In genomic region chr11:119354798-119355442, GRCm38 (mm10) we compare ENCODE assay signal across 8 mouse cellular contexts. TPM values are rescaled to one million over a fixed set of nuclear protein-coding genes. Genes with fewer than 3 reads are reported as not detected.
DNase-seq lines count a peak whose midpoint lies in the region; ATAC-seq and TF ChIP-seq lines count a peak whose summit lies in the region.

No protein-coding gene starts in this region.

- H3K27ac ChIP-seq in forebrain, embryonic 15.5 days (replicated peaks) = peak overlapping the region; percentile 58; the same call in 1 of the 2 replicates
- H3K27ac ChIP-seq in hindbrain, embryonic 15.5 days (replicated peaks) = peak overlapping the region; percentile 68
- peak overlapping the region; percentile 78 for H3K27ac ChIP-seq in liver, adult 2 months (replicated peaks; ENCODE audit: insufficient read depth, low read depth, low read length)
- no peak overlapping the region for H3K27ac ChIP-seq in midbrain, postnatal 0 days (ENCODE audit: low read depth, low read length)

- 0 out of 2 replicates have a peak, but pooled peaks have one; percentile 0 for TF ChIP-seq CTCF in liver, adult 2 months (IDR thresholded peaks at IDR 0.05; ENCODE audit: low read depth, low read length)
- no peak for TF ChIP-seq CTCF in midbrain, postnatal 0 days (IDR thresholded peaks at IDR 0.05)

- H3K4me1 ChIP-seq in forebrain, embryonic 15.5 days = peaks cover 17% of the 10 kb centered on the region
- peaks cover 14% of the 10 kb centered on the region for H3K4me1 ChIP-seq in hindbrain, embryonic 15.5 days (replicated peaks)
- peaks cover 9% of the 10 kb centered on the region for H3K4me1 ChIP-seq in liver, adult 2 months (ENCODE audit: control insufficient read depth, insufficient read depth, low read length)
- no peaks in the 10 kb centered on the region for H3K4me1 ChIP-seq in midbrain, postnatal 0 days (ENCODE audit: insufficient read depth, low read length)

- no peak for TF ChIP-seq POLR2A in liver, adult 2 months (IDR thresholded peaks at IDR 0.05; ENCODE audit: extremely low read depth, insufficient read depth, low read length)

- ATAC-seq in forebrain, embryonic 15.5 days (replicated peaks) = no peak
- ATAC-seq in hindbrain, embryonic 15.5 days (ENCODE audit: low FRiP score, low read depth) = peak; percentile 54
- ATAC-seq in midbrain, postnatal 0 days (ENCODE audit: low FRiP score) = no peak; the same call in 1 of the 2 replicates

- H3K9me3 ChIP-seq in forebrain, embryonic 15.5 days = no peaks in the 10 kb centered on the region
- no peaks in the 10 kb centered on the region for H3K9me3 ChIP-seq in hindbrain, embryonic 15.5 days
- H3K9me3 ChIP-seq in midbrain, postnatal 0 days (ENCODE audit: low read length) = no peaks in the 10 kb centered on the region

- H3K9ac ChIP-seq in forebrain, embryonic 15.5 days (replicated peaks) = peak overlapping the region; percentile 59
- H3K9ac ChIP-seq in hindbrain, embryonic 15.5 days = peak overlapping the region; percentile 62
- peak overlapping the region; percentile 93 for H3K9ac ChIP-seq in liver, adult 2 months (ENCODE audit: low read depth, low read length)
- H3K9ac ChIP-seq in midbrain, postnatal 0 days (replicated peaks; ENCODE audit: low read length, poor library complexity, severe bottlenecking) = peak overlapping the region; percentile 50

- H3K79me2 ChIP-seq in liver, adult 2 months (ENCODE audit: control insufficient read depth, insufficient read depth, low read length) = no peaks in the 10 kb centered on the region

- peak overlapping the region; percentile 70 for H3K4me3 ChIP-seq in forebrain, embryonic 15.5 days
- peak overlapping the region; percentile 81 for H3K4me3 ChIP-seq in hindbrain, embryonic 15.5 days
- peak overlapping the region; percentile 97 for H3K4me3 ChIP-seq in liver, adult 2 months (ENCODE audit: insufficient read depth, low read depth, low read length)
- H3K4me3 ChIP-seq in midbrain, postnatal 0 days (ENCODE audit: low read depth, low read length) = peak overlapping the region; percentile 61

- H3K4me2 ChIP-seq in forebrain, embryonic 15.5 days (replicated peaks) = peak overlapping the region; percentile 96
- H3K4me2 ChIP-seq in hindbrain, embryonic 15.5 days = peak overlapping the region; percentile 97
- H3K4me2 ChIP-seq in midbrain, postnatal 0 days (ENCODE audit: low read depth, low read length, poor library complexity, severe bottlenecking) = peak overlapping the region; percentile 98

- H3K27me3 ChIP-seq in forebrain, embryonic 15.5 days = no peaks in the 10 kb centered on the region
- H3K27me3 ChIP-seq in hindbrain, embryonic 15.5 days = no peaks in the 10 kb centered on the region
- H3K27me3 ChIP-seq in liver, adult 2 months (ENCODE audit: control insufficient read depth, insufficient read depth, low read length) = no peaks in the 10 kb centered on the region
- no peaks in the 10 kb centered on the region for H3K27me3 ChIP-seq in midbrain, postnatal 0 days (ENCODE audit: insufficient read depth, low read length)

- WGBS in forebrain, embryonic 15.5 days = 6% methylated on average over 23 of the region's 23 CpGs
- WGBS in hindbrain, embryonic 15.5 days = 8% methylated on average over 19 of the region's 23 CpGs
- 4% methylated on average over 23 of the region's 23 CpGs for WGBS in liver, adult 2 months
- WGBS in midbrain, postnatal 0 days = 8% methylated on average over 23 of the region's 23 CpGs

- peak; percentile 20 for DNase-seq in retina, postnatal 1 day
- no peak for DNase-seq in retina, embryonic 14.5 days (ENCODE audit: low spot score)
- DNase-seq in adrenal gland, postnatal 36 days = peak; percentile 55 to 65
- DNase-seq in liver, adult 2 months (ENCODE audit: extremely low read depth, low read depth, low spot score) = peak; percentile 72
- no peak for DNase-seq in midbrain, postnatal 0 days (ENCODE audit: low spot score)
- DNase-seq in yolk sac, embryonic 10.5 days (ENCODE audit: low spot score) = peak; percentile 34

- no peaks in the 10 kb centered on the region for H3K36me3 ChIP-seq in forebrain, embryonic 15.5 days
- H3K36me3 ChIP-seq in hindbrain, embryonic 15.5 days = no peaks in the 10 kb centered on the region
- no peaks in the 10 kb centered on the region for H3K36me3 ChIP-seq in liver, adult 2 months (ENCODE audit: control insufficient read depth, insufficient read depth, low read length)
- H3K36me3 ChIP-seq in midbrain, postnatal 0 days (ENCODE audit: insufficient read depth, low read length) = no peaks in the 10 kb centered on the region

RNA-seq across cellular contexts. Expression of gene Sgsh, which starts 0.4 kb away (rescaled TPM):
- 10 to 100 TPM; 14.7 to 24.9 TPM for total RNA-seq in adrenal gland, postnatal 36 days (2021)
- 3.0 and 3.7 TPM in 2 replicates for polyA plus RNA-seq in forebrain, embryonic 15.5 days (2015; fragmentation: Nextera tagmentation; extraction: Ambion mirVana)
- 4.4 and 5.3 TPM in 2 replicates for polyA plus RNA-seq in hindbrain, embryonic 15.5 days (2015; fragmentation: Nextera tagmentation; extraction: Ambion mirVana)
- total RNA-seq in liver, adult 2 months (2014; rRNA removed) = 2.1 and 2.6 TPM in 2 replicates
- 8.7 and 11.9 TPM in 2 replicates for polyA plus RNA-seq in liver, adult 2 months (2012; rRNA removed)
- 5.4 and 7.3 TPM in 2 replicates for total RNA-seq in midbrain, postnatal 0 days (2014; rRNA removed)
- polyA plus RNA-seq in midbrain, postnatal 0 days (2015; fragmentation: Nextera tagmentation; extraction: Ambion mirVana) = 5.2 and 5.4 TPM in 2 replicates

RNA-seq across cellular contexts. Expression of gene Slc26a11, which starts 0.4 kb away (rescaled TPM):
- total RNA-seq in adrenal gland, postnatal 36 days (2021) = 1 to 10 TPM; 6.5 to 8.4 TPM
- polyA plus RNA-seq in forebrain, embryonic 15.5 days (2015; fragmentation: Nextera tagmentation; extraction: Ambion mirVana) = 3.5 and 3.9 TPM in 2 replicates
- polyA plus RNA-seq in hindbrain, embryonic 15.5 days (2015; fragmentation: Nextera tagmentation; extraction: Ambion mirVana) = 5.9 and 7.6 TPM in 2 replicates
- 2.5 and 3.9 TPM in 2 replicates for total RNA-seq in liver, adult 2 months (2014; rRNA removed)
- 5.3 and 7.5 TPM in 2 replicates for polyA plus RNA-seq in liver, adult 2 months (2012; rRNA removed)
- 8.3 and 9.0 TPM in 2 replicates for total RNA-seq in midbrain, postnatal 0 days (2014; rRNA removed)
- polyA plus RNA-seq in midbrain, postnatal 0 days (2015; fragmentation: Nextera tagmentation; extraction: Ambion mirVana) = 7.0 and 7.6 TPM in 2 replicates

RNA-seq across cellular contexts. Expression of gene Rnf213, which starts 38.0 kb away (rescaled TPM):
- total RNA-seq in adrenal gland, postnatal 36 days (2021) = 10 to 100 TPM; 37.3 to 40.3 TPM
- polyA plus RNA-seq in forebrain, embryonic 15.5 days (2015; fragmentation: Nextera tagmentation; extraction: Ambion mirVana) = 0.75 and 1.4 TPM in 2 replicates
- 0.99 and 1.5 TPM in 2 replicates for polyA plus RNA-seq in hindbrain, embryonic 15.5 days (2015; fragmentation: Nextera tagmentation; extraction: Ambion mirVana)
- total RNA-seq in liver, adult 2 months (2014; rRNA removed) = 43.4 and 43.5 TPM in 2 replicates
- 11.1 and 16.9 TPM in 2 replicates for polyA plus RNA-seq in liver, adult 2 months (2012; rRNA removed)
- 6.9 and 9.0 TPM in 2 replicates for total RNA-seq in midbrain, postnatal 0 days (2014; rRNA removed)
- polyA plus RNA-seq in midbrain, postnatal 0 days (2015; fragmentation: Nextera tagmentation; extraction: Ambion mirVana) = 0.64 and 0.74 TPM in 2 replicates

RNA-seq across cellular contexts. Expression of gene Card14, which starts 47.4 kb away (rescaled TPM):
- under 1 TPM; 0.17 to 0.33 TPM for total RNA-seq in adrenal gland, postnatal 36 days (2021)
- polyA plus RNA-seq in forebrain, embryonic 15.5 days (2015; fragmentation: Nextera tagmentation; extraction: Ambion mirVana) = 0.09 and 0.18 TPM in 2 replicates
- polyA plus RNA-seq in hindbrain, embryonic 15.5 days (2015; fragmentation: Nextera tagmentation; extraction: Ambion mirVana) = 0.36 and 0.58 TPM in 2 replicates
- 0.09 and 0.20 TPM in 2 replicates for total RNA-seq in liver, adult 2 months (2014; rRNA removed)
- 0.10 and 0.22 TPM in 2 replicates for polyA plus RNA-seq in liver, adult 2 months (2012; rRNA removed)
- 0.77 and 1.8 TPM in 2 replicates for total RNA-seq in midbrain, postnatal 0 days (2014; rRNA removed)
- polyA plus RNA-seq in midbrain, postnatal 0 days (2015; fragmentation: Nextera tagmentation; extraction: Ambion mirVana) = 0.59 and 0.67 TPM in 2 replicates

RNA-seq across cellular contexts. Expression of gene Eif4a3, which starts 55.0 kb away (rescaled TPM):
- 100 to 1,000 TPM; 136 to 138 TPM for total RNA-seq in adrenal gland, postnatal 36 days (2021)
- 302 and 313 TPM in 2 replicates for polyA plus RNA-seq in forebrain, embryonic 15.5 days (2015; fragmentation: Nextera tagmentation; extraction: Ambion mirVana)
- 242 and 250 TPM in 2 replicates for polyA plus RNA-seq in hindbrain, embryonic 15.5 days (2015; fragmentation: Nextera tagmentation; extraction: Ambion mirVana)
- total RNA-seq in liver, adult 2 months (2014; rRNA removed) = 57.3 and 64.2 TPM in 2 replicates
- polyA plus RNA-seq in liver, adult 2 months (2012; rRNA removed) = 49.8 and 61.5 TPM in 2 replicates
- 132 and 169 TPM in 2 replicates for total RNA-seq in midbrain, postnatal 0 days (2014; rRNA removed)
- polyA plus RNA-seq in midbrain, postnatal 0 days (2015; fragmentation: Nextera tagmentation; extraction: Ambion mirVana) = 229 and 237 TPM in 2 replicates

Comparison
In these comparisons a context has a peak if more than half of its experiments do, and no peak if none do; other contexts are left out.
1. DNase-seq: peak in retina, postnatal 1 day (single experiment), adrenal gland, postnatal 36 days (2 of 2), liver, adult 2 months (single experiment) and yolk sac, embryonic 10.5 days (single experiment); none in retina, embryonic 14.5 days (single experiment) and midbrain, postnatal 0 days (single experiment).
2. Peak in every context shown above with its lines, with median percentiles within 50 percentile points of each other: H3K4me2 ChIP-seq, H3K4me3 ChIP-seq and H3K9ac ChIP-seq.